Mouse (Mus musculus): ENCODE results near the gene Gpc6. TPM values are rescaled to one million over a fixed set of nuclear protein-coding genes. Genes with fewer than 3 reads are reported as not detected.

Gene Gpc6
- total RNA-seq, 4 experiments from 2014 or later: 12.5 to 15.9 (median 15.6) TPM

DNA sequence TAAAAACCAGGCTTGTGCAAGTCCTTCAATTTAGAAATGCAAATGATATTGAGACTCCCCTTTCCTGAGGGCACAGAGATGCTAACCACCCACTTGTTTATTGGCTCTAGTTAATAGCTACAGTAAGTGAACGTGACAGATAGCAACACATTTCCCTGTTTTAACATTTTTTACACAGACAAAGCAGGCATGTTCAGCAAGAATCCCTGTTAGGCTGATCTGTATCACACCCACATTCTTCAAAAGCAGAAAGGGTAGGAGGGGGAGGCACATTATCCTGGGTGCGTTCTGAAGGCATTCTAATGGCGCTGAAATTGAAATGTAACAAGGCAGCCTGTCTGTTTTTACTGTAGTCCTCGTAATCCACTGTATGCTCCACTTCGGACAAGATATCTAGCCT is 674.6 kb downstream of the Gpc6 start:
- DNase-seq (ENCODE audit: low spot score in 2 of 2): no peak

DNA sequence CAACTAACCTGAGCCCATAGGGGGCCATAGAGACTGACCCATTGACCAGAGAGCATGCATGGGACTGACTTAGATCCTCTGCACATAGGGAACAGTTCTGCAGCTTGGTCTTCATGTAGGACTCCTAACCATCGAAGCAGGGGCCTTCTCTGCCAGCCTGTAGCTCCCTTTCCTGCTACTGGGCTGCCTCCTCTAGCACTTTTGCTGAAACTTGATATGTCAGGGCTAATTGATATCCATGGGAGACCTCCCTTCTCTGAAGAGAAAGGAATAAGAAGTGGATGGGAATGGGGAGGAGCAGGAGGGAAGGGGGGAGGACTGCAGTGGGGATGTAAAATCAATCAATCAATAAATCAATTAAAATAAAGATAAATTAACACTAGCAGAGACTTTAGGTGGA is 678.7 kb downstream of the Gpc6 start:
- DNase-seq (ENCODE audit: low spot score in 2 of 2): no peak

DNA sequence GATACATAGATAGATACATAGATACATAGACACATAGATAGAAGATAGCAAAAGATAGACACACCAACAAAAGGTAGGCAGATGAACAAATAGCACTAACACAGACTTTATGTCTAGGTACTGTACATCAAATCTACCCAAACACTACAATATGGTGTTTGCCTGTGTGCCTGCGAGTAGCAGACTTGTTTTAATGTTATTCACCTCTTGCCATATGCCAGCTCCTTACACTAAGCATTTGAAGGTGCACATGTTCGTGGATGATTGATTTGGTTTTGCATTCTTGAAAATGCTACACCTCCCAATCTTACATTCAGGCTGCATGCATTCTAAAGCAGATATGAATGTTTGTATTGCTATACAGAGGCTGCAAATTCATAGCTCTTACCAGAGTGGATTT is 680.6 kb downstream of the Gpc6 start:
- no peak for DNase-seq (ENCODE audit: low spot score in 2 of 2)

DNA sequence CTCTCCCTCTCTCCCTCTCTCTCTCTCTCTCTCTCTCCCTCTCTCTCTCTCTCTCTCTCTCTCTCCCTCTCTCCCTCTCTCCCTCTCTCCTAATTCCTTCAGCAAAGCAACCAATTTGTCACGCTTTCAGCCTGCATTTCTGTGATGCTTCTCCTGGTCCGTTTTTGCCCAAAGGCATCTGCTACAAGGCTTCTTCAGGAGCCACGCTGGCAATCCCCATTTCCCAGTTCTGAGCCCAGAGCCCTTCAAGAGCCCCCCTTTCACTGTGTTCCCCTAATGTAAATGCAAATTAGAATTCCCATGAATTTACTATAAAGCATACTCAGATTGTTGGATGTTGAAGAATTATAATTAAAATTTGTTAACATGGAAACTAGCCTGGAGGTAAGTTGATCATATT is 686.0 kb downstream of the Gpc6 start:
- no peak for DNase-seq (ENCODE audit: low spot score in 2 of 2)

DNA sequence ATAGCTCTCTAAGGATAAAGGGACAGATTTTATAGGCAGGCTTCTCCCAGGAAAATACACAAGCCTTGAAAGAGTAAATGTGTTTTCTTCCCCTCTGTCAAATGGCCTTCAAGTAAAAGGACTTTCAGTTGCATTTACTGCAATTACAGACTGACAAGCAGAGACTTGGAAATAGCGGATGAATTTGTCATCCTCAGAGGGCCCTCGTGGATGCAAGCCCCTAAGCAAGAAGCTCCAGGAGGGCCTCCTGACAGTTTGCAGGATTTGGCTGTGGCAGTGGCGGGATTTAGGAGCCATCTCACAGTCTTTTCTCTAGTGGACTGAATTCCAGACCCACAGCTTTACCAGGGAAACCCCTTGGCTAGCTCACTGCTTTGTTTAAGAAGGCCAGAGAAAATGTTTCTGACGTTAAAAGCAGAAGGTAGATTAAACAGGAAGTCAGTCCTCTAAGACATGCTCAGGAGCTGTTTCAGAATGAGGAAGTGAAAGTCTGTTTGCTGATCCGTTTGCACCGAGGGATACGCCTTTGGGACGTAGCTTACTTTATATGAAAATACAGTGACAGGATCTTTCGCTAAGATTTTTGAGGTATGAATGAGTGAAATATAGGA is 700.1 kb downstream of the Gpc6 start:
- no peak for DNase-seq (ENCODE audit: low spot score in 2 of 2)

DNA sequence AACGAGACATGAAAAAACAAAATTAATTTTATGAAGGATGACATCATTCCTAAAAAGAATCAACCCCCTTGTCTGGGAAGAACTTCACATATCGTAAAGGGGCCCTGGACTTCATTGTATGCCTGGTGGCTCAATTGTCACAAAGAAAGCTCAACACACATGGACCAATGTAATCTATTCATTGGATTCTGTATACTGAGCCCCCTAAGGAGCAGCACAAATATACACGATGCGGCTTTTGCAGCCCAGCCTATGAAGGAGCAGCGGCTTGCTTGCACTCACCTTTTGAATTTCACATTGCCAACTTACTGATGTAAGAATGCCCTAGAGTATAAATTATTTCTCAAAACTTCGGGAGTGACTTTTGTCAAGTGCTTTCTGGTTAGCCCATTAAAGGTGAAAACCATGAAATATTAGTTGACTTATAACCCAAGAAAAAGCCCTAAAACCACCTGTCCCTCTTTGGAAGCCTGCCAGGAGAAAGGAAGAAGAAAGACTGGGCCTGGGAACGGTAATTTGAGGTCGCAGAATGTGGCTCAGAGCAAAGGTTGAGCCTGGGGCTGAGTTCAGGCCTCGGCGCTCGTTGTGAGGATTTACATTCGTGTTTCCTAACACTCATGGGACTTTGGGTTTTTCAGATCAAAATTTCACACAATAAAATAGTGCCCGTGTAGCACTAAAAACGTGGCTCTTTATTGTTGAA is 709.3 kb downstream of the Gpc6 start:
- no peak for DNase-seq (ENCODE audit: low spot score in 2 of 2)

DNA sequence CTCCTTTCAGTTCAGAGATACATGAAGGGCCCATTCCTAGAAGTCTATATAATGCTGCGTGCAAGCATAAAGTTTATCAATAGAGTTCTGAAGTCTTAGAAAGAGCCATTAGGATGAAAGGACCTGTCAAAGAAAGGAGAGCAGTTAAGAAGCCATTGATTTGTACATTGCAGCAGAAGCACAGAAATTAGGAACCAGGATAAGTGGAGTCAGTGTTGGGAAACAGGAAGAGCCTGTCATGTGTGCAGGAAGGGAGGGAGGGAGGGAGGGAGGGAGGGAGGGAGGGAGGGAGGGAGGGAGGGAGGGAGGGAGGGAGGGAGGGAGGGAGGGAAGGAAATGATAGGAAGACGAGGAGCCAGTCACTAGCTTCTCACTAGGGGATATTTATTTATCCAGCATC is 716.7 kb downstream of the Gpc6 start:
- no peak for DNase-seq (ENCODE audit: low spot score in 2 of 2)

DNA sequence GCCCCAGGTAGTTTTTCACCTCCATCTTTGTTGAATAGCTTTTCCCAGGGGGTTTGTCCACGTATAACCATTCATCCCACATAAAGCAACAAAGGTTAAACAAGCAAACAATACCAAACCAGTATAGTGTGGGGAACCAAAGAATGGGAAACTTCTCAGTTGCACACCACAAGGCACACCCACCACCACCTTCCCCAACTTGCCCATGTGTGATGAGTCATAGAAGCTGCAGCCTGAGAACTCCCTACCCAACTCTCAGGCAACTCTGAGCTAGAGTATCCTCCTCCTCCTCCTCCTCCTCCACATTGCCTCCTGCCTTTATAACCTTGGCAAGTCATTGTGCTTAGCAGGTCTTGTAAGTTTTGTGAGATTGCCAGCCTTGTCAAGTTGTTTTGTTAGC is 718.0 kb downstream of the Gpc6 start:
- DNase-seq (ENCODE audit: low spot score in 2 of 2): no peak

DNA sequence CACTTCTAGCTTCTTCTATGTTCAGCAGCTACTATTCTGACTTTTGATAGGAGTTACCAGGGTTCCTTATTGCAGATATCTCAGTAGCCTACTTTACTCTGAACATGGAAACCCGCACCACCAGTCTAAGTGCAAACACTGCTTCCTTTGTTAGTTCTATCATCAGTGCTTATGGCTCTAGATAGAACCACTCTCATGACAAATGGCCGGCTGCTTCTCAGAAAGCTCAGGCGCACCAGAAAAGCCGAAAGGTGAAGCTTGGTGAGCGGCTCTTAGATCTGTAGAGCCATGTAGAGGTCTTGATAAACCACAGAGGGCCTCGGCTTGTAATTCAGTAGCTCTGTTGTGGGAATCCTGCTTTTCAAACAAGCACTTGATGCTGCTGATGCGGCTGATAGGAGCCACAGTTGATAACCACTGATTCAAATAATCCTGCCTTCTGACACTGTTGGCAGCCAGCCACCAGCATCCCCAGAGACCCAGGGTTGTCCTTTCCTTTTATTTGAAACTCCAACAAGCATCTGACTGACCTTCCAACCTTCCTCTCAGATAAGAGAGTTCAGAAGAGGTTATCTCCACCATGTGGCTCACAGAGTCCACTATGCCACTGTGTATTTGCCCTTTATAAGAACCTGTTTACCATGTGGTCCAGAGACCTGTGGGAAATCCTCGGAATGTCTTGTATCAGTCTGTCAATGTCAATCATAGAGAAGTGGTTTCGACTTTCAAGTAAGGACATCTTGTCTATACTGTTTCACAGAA is 723.3 kb downstream of the Gpc6 start:
- no peak for DNase-seq (ENCODE audit: low spot score in 2 of 2)

DNA sequence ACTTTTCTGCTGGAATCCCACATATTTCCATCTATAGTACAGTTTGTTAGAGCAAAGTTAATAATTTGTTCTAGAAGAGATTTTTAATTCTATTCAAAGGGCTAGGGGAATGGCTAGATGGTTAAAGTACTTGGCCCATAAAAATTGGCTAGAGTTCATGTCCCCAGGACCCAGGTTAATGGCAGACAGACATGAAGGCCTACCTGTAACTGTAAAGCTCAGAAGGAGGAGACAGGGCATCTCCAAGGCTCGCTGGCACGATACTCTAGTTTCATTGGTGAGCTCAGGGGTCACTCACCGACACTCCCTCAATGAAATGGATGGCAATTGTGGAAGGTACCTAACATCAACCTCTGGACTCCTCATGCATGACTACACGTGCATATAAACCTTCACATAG is 725.0 kb downstream of the Gpc6 start:
- DNase-seq (ENCODE audit: low spot score in 2 of 2): no peak

DNA sequence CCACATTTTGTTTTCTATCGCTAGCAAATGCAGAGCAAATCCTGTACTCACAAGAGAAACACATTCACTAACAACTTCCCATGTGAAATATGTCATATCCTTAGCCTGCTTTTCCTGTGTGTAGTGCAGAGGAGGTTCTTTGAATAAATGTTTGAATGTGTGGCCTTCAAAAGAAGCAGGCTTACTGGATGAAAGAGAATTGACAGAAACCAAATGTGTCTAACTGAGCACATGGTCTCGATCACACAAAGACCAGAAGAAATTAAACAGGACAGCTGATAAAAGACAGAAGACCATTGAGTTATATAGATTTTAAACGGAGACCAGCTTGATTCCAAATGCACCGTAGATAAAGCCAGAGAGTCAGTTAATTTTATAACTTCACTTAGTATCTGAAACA is 726.2 kb downstream of the Gpc6 start:
- no peak for DNase-seq (ENCODE audit: low spot score in 2 of 2)

DNA sequence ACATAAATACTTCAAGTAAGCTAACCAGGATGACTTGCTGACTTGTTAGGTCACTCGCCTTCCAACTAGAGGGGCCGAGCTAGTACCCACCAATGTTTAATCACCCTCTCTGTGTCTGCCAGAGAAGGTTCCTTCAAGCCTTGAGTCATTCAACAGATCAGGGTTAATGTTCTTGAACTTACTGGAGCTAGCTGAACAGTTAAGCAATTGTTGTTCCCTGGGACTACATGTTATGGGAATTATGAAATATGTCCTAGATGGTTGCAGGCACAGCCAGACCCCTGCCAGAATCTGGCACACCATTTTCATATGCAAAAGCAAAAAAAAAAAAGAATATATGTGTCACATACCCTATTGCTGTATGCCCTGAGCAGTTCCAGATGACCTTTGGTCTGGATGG is 726.8 kb downstream of the Gpc6 start:
- no peak for DNase-seq (ENCODE audit: low spot score in 2 of 2)

DNA sequence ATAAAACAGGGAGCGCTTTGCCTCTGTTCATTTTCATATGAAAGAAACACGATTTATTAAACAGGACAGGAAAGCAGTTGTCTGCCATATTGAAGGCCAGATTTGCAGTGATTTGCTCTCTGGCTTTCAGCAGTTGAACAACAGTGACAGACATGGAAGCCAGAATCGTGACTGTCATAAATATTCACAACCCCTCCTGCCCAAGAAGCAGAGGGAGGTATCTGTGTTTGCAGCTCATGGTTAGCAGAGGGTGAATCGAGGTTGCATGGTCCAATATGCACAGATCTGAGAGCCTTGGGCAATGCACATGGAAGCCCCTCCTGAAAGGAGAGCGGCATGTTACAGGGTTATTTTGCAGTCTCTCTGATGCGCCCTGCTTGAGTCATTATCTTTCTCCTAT is 730.3 kb downstream of the Gpc6 start:
- DNase-seq (ENCODE audit: low spot score in 2 of 2): no peak

DNA sequence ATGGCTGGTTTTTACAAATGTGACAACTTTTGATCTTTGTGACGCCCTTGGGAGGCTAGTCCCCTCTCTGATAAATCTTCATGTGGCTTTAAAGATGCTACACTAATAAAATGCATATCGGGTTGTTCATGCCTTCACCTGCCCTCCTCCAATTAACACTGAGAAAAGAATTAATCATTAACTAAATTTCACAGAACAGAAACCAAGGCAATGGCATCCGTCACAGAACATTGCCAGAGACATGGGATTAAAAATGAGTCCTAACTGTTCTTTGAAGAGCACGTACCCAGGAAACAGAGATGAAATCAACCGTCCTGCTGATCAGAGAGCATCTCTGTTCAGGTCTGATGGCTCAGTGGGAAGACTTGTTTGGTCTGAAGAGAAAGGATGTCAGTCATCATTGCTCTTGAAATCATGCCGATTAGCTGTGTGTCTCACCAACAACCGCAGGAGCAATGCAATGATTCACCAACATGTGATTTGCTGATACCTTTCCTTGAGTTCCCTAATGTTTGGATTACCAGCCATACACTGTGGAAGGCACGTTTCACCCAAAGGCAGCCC is 734.2 kb downstream of the Gpc6 start:
- DNase-seq (ENCODE audit: low spot score in 2 of 2): no peak

DNA sequence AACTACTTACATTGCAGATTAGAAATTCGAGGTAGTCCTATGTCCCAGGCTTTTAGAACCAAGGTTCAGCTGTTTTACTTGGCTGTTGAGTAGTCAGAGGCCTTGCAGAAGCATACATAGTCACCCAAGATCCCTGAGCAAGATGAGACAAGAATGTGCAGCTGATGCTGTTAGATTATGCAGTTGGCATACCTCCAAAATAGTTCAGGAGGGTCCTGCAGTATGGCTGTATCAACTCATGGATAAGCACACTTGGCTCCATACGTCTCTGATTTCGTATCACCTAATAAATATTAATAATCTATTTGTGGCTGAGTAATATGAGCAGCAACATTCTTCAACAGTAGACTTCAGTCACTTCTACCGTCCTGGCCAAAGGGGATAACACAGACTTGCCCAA is 737.1 kb downstream of the Gpc6 start:
- no peak for DNase-seq (ENCODE audit: low spot score in 2 of 2)

DNA sequence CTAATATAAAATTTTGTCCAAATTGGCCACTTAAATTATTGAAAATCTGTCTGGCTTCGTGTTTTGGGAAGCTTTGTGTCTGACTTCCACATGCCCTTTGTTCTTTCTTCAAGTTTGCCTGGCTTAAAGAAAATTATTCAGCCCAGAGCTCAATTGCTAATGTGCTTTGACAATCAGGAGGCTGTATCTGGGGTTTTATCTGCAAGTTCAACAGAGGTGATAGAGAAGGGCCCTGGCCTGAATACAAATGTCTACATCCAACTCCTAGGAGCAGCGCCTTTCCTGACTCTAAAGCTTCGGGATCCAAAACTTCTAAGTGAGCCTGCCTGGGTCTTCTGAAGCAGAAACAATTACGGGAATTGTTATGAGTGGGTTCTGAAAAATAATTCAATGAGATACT is 739.7 kb downstream of the Gpc6 start:
- no peak for DNase-seq (ENCODE audit: low spot score in 2 of 2)

DNA sequence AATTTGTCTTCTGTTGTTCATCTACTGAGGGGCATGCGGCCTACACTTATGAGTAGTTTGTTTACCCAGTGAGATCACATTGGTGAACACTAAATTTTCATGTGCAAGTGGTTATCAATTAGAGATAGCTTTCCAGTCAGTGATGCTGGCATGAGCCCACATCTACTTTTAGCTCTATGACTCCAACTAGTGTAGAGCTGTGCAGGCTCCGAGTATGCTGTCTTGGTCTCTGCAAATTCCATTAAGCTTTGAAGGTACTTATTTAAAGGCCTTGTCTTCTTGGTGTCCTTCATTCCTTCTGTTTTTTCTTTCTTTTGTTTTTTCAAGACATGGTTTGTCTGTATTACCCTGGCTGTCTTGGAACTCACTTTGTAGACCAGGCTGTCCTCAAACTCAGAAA is 741.0 kb downstream of the Gpc6 start:
- DNase-seq (ENCODE audit: low spot score in 2 of 2): no peak

DNA sequence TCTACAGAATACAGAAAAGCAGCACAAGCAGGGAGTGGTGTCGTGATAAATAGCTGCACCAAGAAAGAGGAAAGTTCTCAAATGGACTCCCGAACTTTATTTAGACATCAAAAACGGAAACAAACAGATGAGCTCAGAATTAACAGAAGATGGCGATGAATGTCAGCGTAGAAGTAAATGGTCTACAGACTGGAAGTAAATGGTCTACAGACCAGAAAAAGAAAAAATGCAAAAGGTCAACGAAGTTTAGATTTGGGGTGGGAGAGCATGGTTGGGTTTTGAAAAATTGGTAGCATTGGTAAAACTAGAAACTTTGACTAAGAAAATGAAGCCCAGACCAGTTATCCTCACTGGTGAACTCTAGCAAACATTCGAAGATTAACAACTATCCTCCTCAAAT is 748.4 kb downstream of the Gpc6 start:
- no peak for DNase-seq (ENCODE audit: low spot score in 2 of 2)

DNA sequence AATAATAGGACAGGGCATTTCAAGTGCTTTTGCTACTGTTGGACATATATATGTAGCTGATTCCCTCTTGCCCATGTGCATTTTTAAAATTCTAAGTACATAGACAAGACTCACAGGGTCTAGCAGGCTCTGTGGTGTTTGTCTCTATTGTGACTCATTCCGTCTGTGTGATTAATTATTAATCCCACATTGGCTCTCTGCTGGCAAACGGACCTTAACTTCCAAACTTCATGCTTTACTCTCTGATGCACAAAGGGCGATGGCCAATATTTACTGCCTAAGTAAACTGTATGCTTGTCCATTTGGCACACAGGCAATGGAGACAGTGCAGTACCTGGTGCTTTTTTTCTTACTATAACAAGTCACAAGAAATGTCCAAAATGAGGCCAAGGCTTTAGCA is 749.4 kb downstream of the Gpc6 start:
- no peak for DNase-seq (ENCODE audit: low spot score in 2 of 2)

DNA sequence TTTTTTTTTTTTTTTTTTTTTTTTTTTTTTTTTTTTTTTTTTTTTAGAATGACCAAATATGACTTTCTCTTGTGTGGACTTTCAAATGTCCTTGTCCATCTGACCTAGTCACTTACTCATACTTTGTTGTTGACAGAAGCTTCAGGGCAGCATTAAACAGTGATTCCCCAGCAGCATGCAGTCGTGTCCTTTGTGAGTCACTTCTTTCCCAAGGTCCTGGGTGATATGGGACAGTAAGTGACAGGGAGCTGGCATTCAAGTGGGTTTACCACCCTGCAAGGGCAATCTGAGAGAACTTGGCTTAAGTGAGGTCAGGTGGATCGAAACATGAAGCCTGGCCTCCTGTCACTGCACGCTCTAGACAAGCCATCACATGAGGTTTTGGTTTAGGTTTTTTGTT is 754.8 kb downstream of the Gpc6 start:
- DNase-seq (ENCODE audit: low spot score in 2 of 2): no peak

DNA sequence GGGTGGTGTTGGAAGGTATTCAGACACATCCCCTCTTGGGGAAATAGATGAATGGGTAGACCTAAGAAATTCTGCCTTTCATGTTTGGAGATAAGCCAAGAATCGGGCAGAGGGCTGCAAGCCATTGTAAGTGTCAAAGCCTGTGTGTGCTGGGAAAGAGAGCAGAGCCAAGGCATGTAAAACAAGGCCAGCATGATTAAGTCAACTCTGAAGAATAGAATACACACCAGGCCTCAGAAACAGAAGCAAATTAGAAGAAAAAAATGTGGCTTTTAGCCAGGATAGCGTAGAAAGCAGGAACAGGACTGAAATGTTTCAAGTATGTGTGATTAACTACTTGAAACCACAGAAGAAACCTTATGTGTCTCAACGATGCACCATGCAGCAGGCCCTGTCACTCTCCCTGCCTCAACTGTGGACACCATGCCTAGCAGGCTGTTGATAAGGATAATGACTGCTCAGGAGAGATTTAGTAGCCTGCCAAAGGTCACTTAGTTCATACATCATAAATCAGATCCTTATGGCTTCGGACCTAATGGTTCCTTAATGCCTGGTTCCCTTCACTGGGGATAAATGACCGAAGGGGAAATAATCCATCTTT is 756.3 kb downstream of the Gpc6 start:
- DNase-seq (ENCODE audit: low spot score in 2 of 2): no peak

DNA sequence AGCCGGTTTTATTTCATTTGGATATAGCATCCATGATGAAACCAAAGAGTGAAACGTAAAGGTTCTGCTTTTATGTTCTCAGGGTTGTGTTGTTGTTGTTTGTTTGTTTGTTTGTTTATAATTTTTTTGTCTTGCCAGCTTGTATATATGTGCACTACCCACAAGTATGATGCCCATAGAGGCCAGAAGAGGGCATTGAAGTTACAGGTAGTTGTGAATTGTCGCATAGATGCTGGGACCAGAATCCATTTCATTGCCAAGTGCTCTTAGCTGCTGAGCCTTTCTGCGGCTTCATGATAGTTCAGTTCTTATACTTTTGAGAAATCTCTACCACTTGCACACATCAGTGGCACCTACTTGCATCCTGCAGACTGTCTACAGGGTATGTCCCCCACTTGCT is 758.0 kb downstream of the Gpc6 start:
- DNase-seq (ENCODE audit: low spot score in 2 of 2): no peak
